Mouse (Mus musculus): Measurements from ENCODE around the gene Epb41l4b.

Epb41l4b gene

GRCm38 (mm10) chr4:57113472-57114216 lies 29.6 kb downstream of the Epb41l4b start:
- no peak for DNase-seq

- DNase-seq, result no peak
These were observed 31.2 kb downstream of the Epb41l4b start for GRCm38 (mm10) chr4:57111992-57112540.

- no peak for DNase-seq
These were observed 31.8 kb downstream of the Epb41l4b start for GRCm38 (mm10) chr4:57111411-57111810.

- no peak for DNase-seq
These were observed 33.7 kb downstream of the Epb41l4b start for GRCm38 (mm10) chr4:57109543-57109942.

GRCm38 (mm10) chr4:57105339-57105738 lies 37.9 kb downstream of the Epb41l4b start:
- no peak for DNase-seq

- no peak for DNase-seq
These were observed 39.4 kb downstream of the Epb41l4b start for GRCm38 (mm10) chr4:57103830-57104229.

- no peak for DNase-seq
These were observed 42.1 kb downstream of the Epb41l4b start for GRCm38 (mm10) chr4:57101095-57101494.

GRCm38 (mm10) chr4:57097411-57097810 lies 45.8 kb downstream of the Epb41l4b start:
- no peak for DNase-seq

GRCm38 (mm10) chr4:57095569-57095968 lies 47.7 kb downstream of the Epb41l4b start:
- no peak for DNase-seq

GRCm38 (mm10) chr4:57091363-57091762 lies 51.9 kb downstream of the Epb41l4b start:
- no peak for DNase-seq

GRCm38 (mm10) chr4:57088301-57088700 lies 54.9 kb downstream of the Epb41l4b start:
- no peak for DNase-seq

GRCm38 (mm10) chr4:57085750-57086400 lies 57.4 kb downstream of the Epb41l4b start:
- no peak for DNase-seq

- DNase-seq, result no peak
These were observed 59.6 kb downstream of the Epb41l4b start for GRCm38 (mm10) chr4:57083653-57084052.

- peak; percentile 29 for DNase-seq
These were observed 60.3 kb downstream of the Epb41l4b start for GRCm38 (mm10) chr4:57082775-57083428.

GRCm38 (mm10) chr4:57081463-57081862 lies 61.8 kb downstream of the Epb41l4b start:
- DNase-seq, result no peak

- DNase-seq, result no peak
These were observed 69.4 kb downstream of the Epb41l4b start for GRCm38 (mm10) chr4:57073843-57074242.

GRCm38 (mm10) chr4:57073174-57073573 lies 70.1 kb downstream of the Epb41l4b start:
- DNase-seq, result no peak

GRCm38 (mm10) chr4:57070640-57071039 lies 72.6 kb downstream of the Epb41l4b start:
- no peak for DNase-seq

GRCm38 (mm10) chr4:57068397-57068796 lies 74.8 kb downstream of the Epb41l4b start:
- no peak for DNase-seq

- no peak for DNase-seq
These were observed 75.4 kb downstream of the Epb41l4b start for GRCm38 (mm10) chr4:57067801-57068200.

- DNase-seq, result no peak
These were observed 76.3 kb downstream of the Epb41l4b start for GRCm38 (mm10) chr4:57066936-57067335.

- peak; percentile 88 for DNase-seq
These were observed 78.0 kb downstream of the Epb41l4b start for GRCm38 (mm10) chr4:57065273-57065672.

- DNase-seq, result peak; percentile 12
These were observed 78.4 kb downstream of the Epb41l4b start for GRCm38 (mm10) chr4:57064830-57065229.
